Mouse (Mus musculus) cerebellum, adult 18-20 months (tissue): ENCODE results near the gene Dnm1.
"Not testable (repeated sequence)": the region's sequence is repeated elsewhere in the genome, so short reads cannot be mapped to it uniquely, and the experiment has no call there.

Experiments
- DNase-seq, 2 experiments: peaks; one replicate each; pipeline ENCODE4 v3.0.0; 2021

Dnm1 gene

DNA sequence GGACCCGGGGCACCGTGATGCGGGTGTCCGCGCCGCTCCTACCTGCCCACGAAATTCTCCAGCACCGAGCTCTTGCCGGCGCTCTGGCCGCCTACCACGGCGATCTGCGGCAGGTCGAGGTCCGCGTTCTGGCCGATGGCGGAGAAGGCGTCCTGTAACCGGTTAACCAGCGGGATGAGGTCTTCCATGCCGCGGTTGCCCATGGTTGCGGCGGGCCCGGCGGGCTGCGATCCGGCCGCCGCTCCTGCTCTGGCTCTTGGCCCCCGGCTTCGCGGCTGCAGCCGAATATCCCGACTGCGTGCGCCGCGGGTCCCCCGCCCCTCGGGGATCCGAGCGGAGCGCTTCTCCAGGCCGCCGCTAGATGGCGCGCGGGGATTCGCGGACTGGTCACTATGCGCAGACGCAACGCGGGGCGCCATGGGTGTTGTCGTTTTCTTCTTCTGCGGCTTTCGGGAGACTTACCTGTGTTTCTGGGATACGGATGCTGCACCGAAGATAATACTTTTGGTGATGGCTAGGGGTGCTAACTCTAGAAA, at the start of gene Dnm1:
Gene Dnm1, minus strand, starts transcription at position 332 of the 536 bp plus-strand sequence.
- DNase-seq = peak; percentile 93 to 99

DNA sequence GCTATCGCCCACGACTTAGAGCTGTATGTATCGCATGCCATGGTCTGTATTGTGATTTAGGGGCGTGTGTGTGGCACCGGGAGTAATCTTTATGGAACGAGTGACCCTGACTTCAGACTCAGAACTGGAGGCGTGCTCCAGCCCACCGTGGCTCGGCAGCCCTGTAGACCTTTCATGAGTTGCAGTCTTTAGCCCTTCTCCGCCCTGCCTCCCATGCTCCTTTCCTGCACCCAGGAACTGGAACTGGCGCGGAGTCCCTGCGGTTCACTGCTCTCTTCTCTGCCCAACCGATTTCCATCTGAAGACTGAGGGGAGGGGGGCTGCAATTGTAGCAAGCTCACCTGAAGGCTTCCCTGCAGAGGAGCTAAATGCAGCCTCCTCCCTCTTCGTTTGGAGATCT, 43.6 kb upstream of the Dnm1 start:
- peak in 1 of 2 experiments; percentile 33 for DNase-seq

DNA sequence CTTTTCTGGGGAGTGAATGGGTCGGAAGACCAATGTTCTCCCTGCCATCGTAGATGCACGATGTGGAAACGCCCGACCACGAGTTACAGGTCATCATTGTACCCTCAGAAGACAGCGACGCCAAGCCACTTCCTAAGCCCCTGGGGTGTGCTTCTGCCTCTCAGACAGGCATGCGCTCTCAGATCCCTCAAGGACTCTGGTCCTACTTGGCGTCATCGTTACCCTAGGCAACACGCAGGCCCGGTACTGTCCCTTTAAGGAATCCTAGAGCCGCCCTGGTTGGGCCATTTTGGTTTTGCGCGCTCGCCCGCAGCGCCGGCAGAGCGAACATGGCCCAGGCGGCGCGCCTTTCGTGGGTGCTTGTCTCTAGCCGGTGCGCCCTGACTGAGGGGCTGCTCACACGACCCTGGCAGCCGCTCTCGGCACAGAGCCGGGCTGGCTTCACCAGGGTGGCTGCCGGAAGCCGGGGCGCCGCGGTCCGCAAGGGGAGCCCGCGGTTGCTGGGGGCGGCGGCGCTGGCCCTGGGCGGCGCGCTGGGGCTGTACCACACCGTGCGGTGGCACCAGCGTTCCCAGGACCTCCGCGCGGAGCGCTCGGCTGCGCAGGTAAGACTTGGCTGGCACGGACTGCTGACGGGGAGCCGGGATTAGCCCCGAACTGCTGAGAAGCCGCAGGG, 42.9 kb upstream of the Dnm1 start:
- DNase-seq = peak; percentile 90 to 93

DNA sequence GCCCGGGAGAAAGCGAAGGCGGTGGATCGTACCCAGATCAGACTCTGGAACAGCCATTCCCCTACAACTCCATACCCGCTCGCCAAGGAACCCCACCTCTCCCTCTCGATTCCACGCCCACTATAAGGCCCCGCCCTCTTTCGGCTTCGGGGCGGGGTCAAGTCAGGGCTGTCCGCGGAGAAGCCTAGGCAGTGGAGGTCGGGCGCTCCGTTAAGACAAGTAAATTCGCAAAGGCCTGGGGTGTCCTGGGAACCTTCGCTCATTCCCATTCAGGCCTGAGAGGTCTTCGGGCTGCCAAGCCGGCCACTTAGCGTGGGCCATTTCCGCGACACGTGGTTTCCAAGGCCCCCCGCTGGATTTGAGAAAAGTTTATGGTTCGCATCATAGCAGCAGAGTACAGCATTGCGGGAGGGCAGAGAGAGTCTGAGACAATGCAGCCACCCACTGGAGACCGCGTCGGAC, 42.4 kb upstream of the Dnm1 start, which contains the start of gene Ptges2:
Gene Ptges2, plus strand, starts transcription at position 413 of the 462 bp plus-strand sequence.
- DNase-seq = peak; percentile 86 to 91

DNA sequence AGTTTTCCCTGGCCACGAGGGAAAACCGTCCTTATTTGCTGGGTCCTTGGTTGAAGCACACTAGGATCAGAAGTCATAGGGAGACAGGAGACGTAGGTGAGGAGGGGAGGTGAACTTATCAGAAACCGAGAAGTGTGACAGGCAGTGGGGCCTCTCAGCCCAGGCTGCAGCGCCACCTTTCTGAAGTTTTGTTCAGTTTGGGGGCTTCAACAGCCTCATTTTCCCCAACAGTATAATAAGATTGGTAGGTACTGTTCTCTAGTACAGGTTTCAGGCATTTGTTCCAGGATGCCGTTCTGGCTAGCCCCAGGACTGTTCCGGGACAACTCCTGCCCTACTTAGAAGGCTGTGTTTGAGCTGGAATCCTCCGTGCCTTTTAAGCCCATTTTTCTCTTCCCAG, 41.8 kb upstream of the Dnm1 start:
- DNase-seq = peak in 1 of 2 experiments; percentile 32

DNA sequence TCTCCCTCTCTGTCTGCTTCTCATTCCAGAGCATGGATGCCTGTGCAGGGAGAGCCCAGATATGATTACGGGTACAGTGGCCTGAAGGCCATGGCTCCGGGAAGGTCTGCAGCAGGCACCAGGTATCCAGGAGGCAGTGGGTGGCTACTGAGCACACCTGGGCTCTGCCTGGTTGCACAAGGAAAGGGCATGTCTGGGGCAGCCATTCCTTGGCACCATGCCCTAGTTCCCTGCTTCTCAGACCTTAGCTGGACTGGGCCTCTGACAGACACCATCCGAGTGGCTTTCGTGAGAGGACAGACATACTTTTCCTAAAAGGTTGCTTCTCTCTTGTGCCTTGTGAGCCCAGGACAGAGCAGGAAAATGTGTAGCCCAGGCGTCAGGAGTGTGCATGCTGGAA, 38.9 kb upstream of the Dnm1 start:
- no peak for DNase-seq

DNA sequence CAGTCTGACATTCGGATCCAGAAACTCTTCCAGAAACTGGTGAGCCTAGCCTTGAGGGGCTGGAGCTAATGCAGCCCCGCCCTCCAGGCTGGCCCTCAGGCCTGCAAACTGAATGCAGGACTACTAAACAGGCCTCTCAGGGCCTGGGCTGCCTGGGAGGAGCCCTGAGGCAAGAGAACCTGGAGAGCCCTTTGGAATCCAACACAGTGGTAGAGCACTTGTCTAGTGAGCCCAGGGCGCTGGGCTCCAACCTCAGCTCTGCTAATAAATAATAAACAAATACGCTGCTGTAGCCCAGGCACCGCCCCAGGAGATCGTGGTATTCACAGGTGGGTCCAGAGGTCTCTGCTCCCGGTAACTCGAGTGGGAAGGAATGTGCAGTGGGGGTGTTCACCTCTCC, 37.7 kb upstream of the Dnm1 start:
- DNase-seq = no peak

DNA sequence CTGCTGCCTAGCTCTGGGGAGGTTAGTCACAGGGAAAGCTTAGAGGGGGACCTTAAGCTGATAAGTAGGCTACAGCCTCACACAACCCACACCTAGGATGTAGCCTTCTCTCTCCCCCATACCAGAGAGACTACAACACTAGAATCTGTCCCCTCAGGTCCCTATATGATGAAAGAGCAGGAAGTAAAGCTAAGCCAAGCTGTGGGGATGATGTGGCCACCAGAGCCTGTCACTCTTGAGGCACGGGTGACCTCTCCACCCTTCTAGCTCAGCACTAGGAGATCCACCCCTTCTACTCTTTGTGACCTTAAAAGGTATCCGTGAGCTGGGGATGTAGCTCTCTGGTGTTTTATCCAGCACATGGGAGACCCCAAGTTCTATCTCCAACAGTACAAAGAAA, 36.0 kb upstream of the Dnm1 start:
- DNase-seq = no peak

DNA sequence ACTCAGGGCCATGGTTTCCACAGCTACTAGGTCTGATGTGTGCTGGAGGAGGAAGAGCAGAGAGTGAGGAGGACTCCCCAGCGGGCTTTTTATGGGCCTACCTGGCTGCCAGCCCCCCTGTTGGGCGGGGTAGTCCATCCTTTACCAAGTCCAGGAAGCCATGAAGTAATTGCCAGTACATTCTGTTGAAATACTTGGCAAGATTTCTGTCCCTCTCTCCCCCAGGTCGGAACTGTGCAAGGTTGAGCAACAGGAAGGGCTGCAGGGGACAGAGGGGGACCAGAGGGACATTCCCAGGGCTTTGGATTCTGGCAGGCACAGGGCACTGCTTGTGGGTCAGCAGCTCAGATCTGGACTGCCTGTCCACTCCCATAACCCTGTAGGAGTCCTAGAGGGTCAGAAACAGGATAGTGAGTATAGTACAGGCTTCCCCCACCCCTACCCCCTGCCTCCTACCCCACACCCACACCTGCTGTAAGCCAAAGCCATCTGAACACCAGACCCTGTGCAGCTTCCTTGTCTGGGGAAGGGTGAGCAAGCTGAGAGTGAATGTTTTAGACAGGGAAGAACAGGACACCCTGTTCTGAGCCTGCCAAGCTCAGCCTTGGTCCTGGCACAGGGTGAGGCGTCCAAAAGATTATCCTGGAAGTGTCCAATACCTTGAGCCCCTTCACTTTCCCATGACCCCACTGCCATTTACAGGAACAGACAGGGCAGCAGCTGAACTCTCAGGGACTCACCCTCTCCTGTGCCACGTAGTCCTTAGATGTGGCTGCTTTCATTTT, 34.8 kb upstream of the Dnm1 start, which contains the start of gene Lcn2:
Gene Lcn2, minus strand, starts transcription at position 547 of the 785 bp plus-strand sequence.
- no peak for DNase-seq

DNA sequence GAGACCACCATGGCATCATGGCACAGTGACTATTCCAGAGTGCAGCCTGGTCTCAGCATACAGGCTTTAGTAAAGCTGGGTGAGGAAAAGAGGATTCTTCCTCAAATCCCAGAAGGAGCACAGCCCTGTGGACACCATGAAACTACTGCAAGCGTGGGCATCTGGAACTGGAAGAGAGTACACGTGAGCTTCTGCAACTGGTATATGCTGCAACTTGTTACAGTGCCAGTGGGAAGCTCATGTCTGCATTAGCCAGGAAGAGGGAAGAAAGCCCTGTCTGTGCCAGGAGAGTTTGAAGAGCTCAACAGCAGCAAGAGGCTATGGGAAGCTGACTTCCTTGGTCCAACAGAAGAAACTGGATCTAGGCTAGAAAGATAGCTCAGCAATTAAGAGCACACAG, 29.6 kb upstream of the Dnm1 start:
- DNase-seq = no peak

DNA sequence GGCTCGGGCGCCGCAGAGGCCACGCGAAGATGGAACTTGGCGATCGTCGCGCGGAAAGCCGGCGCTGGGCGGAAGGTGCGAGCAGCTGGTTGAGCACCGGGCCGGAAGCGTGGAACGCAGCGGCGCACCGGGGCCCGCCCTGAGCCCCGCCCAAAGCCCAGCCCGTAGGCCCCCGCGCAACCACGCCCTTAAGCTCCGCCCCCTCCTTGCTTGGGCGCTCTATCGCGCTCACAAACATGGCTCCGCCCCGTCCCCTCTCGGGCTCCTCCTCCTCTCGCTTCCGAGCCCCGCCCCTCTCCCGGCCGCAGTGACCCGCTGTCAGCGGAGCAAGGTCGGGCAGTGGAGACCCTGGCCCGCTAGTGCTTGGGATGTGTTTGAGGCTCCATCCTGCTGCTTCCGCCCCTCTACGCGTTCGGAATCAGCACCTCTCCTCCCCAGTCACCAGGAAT, 28.7 kb upstream of the Dnm1 start, which contains the start of gene 1110008P14Rik:
Gene 1110008P14Rik, minus strand, starts transcription at position 164 of the 449 bp plus-strand sequence.
- peak; percentile 97 for DNase-seq

DNA sequence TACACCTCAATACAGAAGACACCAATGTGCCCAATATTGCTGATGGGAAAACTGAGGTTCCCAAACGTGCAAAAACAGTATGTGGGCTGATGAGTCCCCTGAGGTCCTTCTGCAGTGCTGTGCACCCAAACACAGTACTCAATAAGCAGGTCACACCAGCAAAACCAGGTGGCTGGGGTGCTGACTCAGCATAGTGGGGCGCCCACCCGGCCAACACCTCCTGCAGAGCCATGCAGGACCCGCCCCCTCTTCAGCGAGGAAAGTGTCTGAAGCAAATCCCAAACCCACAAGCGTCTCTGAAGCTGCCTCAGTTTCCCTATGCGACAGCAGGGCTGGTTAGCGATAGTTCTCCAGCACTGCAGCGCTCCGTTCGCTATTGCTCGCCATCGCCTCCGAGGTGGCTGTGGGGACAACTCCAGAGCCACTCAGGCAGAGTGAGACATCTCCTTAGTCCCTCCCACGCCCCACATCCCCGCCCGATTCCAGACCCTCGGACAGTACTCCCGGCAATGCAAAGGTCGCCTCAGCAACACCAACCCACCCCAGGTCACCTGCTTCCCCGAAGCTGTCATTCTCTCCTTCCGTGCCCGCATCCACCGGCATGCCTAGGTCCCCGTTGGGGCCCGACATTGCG, 28.1 kb upstream of the Dnm1 start:
- no peak for DNase-seq

DNA sequence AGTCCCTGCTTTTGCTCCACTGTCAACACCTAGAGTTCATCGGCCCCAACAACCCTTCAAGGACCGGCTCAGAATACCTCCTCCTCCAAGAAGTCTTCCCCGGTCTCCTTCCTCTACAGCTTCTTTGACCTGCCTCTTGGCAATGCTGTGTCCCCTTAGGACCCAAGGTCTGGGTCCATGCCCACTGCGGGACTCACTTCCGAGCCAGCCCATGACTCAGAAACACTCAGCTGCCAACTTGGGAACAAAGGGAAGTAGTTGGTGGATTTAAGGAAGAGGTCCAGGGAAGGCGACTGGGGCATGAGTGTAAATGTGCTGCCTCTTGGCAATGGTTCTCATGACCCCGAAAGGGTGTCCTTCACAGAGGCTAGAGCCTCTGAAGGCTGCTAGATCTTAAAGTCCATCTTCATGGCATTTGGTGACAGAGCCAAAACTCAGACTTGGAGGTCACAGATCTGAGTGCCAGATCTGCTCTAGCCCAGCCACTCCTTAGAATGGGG, 26.9 kb upstream of the Dnm1 start:
- DNase-seq = no peak

DNA sequence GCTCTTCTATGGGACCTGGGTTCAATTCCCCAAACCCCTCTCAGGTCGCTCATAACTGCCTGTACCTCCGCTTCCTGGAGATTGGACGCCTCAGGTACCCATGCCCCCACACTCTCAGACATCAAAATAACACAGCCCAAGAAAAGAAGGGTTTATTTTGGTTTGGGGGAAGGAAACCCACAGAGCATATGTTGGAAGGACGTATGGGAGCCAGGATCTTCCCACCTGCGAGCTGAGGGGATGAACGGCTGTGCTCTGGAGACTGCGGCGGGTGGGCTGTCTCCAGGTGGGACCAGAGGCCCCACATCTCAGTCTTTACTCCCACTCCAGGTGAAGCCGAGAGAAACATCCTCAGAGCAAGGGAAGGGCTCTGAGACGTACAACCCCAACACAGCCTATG, 23.8 kb upstream of the Dnm1 start:
- DNase-seq = no peak

DNA sequence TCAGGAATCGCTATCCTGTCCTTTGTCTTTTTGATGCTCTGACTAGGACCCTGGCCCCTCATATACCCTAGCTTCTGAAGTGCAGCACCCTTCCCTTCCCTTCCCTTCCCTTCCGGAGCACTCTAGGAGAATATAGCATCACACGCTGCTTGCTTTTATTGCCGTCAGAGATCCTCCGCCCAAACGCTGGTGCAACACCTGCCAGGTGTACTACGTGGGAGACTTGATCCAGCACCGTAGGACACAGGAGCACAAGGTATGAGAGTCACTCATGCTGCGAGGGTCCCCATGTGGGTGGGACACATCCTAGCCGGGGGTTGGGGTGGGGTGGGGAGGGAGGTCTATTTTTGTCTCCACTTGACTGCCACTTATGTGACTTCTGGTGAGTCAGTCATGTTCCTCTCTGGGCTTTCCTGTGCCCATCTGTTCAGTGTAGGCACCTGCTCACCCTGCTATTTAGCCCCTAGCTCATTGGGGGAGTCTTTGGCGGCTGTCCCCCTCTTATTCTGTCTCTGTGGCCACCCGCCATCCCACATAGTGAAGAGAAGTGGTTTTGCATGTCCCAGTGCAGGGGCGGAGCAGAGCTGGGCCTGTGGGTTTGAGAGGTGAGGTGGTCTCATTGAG, 22.3 kb upstream of the Dnm1 start:
- no peak for DNase-seq

DNA sequence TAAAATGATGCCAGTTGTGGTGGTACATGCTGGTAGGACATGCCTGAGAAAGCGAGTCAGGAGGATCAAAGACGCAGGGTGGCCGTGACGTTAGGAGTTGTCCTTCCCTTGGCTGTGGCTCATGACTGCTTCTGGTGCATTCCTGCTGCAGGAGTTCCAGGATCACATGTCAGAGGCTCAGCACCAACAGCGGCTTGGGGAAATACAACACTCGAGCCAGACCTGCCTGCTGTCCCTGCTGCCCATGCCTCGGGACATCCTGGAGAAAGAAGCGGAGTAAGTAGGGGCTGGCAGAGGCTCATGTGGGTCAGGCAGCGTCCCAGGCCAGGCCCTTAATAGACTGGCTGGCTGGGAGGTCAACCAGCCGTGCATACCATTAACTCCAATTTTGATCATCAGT, 21.1 kb upstream of the Dnm1 start:
- DNase-seq = no peak

DNA sequence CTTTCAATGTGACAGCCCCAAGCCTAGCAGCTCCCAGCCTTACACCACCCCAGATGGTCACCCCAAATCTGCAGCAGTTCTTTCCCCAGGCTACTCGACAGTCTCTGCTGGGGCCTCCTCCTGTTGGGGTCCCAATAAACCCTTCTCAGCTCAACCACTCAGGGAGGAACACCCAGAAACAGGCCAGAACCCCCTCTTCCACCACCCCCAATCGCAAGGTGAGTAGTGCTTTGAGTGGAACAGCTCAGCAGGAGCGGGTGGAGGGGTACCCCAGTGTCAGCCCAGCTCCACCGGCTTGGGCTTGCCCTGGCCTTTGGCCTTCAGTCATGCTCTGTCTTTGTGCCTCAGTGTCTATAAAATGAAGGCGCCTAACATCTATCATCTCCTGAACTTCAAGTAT, 14.2 kb upstream of the Dnm1 start:
- no peak for DNase-seq

DNA sequence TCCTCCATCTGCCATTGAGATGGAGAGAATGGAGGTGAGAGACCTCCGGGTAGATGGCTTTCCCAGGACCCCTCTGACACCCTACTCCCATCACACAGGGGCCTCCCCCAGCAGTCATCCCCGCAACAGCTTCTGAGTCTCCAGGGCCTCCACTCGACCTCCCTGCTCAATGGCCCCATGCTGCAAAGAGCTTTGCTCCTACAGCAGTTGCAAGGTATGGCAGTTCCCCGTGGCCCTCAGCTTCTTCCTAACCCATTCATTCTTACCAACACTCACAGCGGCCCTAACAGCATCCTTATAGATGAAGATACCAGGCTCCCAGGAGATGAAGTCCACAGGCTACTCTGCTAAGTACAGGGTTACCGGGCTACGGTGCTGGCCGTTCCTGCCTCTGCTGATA, 11.0 kb upstream of the Dnm1 start:
- DNase-seq = no peak

DNA sequence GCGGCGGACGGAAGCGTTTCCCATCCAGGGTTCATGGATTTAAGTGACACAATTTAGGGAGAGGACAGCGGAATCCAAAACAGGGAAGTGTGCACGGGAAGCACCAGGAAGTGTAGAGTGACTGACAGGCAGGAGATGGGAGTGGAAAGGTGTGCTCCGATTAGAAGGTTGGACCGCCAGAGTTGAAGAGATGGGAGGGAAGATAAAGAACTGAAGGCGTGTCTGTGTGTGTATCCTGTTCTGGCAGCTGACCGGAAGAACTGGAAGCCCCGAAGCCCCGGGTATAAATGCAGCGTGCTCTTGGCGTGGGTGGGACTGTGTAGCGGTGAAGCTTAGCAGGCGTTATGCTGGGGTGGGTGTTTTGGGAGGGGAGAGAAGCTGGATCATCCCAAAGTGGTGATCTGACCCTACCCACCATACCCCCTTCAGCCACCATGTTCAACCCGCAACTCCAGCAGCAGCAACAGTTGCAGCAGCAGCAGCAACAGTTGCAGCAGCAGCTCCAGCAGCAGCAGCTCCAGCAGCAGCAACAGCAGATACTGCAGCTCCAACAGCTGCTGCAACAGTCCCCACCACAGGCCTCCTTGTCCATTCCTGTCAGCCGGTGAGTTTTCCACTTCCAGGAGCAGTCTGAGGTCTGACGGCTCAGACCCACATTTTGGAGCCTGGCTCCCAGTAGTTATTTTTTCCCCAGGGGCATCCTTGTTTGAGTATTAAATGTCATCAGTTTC, 10.4 kb upstream of the Dnm1 start:
- DNase-seq = peak in 1 of 2 experiments; percentile 35

DNA sequence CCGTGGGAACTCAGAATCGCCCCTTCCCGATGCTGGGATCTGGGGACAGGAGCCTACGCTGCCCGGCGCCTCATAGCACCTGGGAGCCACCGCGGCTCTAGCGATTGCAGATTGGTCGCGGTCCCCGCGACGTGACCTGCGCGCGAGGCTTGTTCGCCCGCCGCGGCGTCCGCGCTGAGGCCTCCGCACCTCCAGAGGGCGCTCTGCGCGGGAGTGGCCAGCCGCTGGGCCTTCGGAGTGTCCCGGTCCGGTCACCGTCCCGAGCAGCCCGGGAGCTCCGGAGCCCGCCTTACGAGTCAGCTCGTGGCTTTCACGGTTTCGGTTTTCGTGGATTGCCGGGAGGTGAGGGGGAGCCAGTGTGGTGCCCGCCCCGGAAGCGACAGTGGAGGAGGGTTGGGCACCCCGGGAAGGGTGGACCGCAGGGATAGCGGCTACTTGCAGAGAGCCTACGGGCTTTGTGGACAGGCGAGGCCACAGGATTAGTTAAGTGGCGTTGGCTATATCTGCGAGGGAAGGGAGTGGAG, 9.7 kb upstream of the Dnm1 start:
- DNase-seq = peak; percentile 89 to 98

DNA sequence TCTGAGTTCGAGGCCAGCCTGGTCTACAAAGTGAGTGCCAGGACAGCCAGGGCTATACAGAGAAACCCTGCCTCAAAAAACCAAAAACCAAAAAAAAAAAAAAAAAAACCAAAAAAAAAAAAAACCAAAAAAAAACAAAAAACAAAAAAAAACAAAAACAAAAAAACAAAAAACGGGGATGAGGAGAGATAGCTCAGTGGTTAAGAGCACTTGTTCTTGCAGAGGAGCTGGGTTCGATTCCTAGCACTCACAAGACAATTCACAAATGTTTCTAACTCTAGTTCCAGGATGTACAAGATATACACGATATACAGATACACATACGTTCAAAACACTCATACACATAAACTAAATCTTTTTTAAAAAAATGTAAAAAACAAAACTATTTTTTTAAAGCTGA, 9.1 kb upstream of the Dnm1 start:
- not testable (repeated sequence) for DNase-seq

DNA sequence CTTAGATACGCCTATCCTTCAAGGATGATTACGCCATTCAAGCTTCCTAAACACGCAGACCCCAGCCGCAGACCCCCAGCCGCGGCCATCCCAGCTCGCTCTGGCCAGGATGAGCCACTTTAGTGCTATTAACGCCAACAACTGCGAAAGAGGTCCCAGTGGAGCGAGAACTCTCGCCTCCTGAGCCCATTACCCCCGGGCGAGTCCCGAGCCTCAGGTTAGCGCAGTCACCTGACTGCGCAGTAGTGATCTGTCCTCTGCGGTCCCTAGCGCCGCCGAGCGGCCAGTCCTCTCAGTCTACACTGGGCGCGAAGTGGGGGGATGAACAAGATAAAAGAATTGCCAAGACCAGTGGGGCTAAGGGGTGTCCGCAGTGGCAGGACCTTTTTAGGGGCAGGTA, 8.3 kb upstream of the Dnm1 start:
- peak; percentile 90 to 92 for DNase-seq
